Mouse (Mus musculus) adrenal gland (tissue): ENCODE data around the gene Pet2.

Experiments used
- intact Hi-C: fragments of 180-260 bp; cut with DNase I; formaldehyde crosslinking; loops from one replicate; pipeline ENCODE4 v1.15.1; 2025
- long read RNA-seq, 2 experiments: library from polyadenylated mRNA; unstranded; transcript quantifications; one replicate each; pipeline ENCODE4 v2.0.0; 2020; ENCODE audit warnings: borderline replicate concordance in 1 of 2; ENCODE audit not compliant: insufficient replicate concordance in 1 of 2

Pet2 gene
- long read RNA-seq, experiment 1, result 0 reads
- long read RNA-seq, experiment 2, result 0 reads

DNA sequence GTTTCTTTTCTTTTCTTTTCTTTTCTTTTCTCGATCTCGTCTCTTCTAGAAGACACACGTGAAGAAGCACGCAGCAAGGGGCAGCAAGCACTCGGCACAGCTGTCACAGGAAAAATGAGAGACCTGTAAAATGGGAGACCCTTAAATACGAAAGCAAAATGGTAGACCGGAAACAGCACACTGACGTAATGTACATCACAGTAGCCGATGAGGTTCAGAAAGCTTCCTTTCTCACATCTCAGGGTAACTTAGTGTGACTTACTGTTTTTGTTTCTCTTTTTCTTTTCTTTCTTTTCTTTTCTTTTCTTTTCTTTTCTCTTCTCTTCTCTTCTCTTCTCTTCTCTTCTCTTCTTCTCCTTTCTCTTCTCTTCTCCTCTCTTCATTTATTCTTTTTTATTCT, at the start of gene Pet2:
Gene Pet2 (minus strand): TSS at position 101 of the 400 bp plus-strand sequence.
- intact Hi-C loops, result no loop called here
